Mouse (Mus musculus) bone marrow macrophage, adult 2 months (primary cell): ENCODE results near the gene Pak1.

Source experiments
- CTCF ChIP-seq: IDR thresholded peaks from 2 replicates; pipeline ENCODE4 v1.5.1; 2012; ENCODE audit warnings: low read depth, mild to moderate bottlenecking, low read length, moderate library complexity
- POLR2A ChIP-seq: IDR thresholded peaks from 2 replicates; pipeline ENCODE4 v1.6.1; 2012; ENCODE audit warnings: mild to moderate bottlenecking, low read depth, low read length, borderline replicate concordance

DNA sequence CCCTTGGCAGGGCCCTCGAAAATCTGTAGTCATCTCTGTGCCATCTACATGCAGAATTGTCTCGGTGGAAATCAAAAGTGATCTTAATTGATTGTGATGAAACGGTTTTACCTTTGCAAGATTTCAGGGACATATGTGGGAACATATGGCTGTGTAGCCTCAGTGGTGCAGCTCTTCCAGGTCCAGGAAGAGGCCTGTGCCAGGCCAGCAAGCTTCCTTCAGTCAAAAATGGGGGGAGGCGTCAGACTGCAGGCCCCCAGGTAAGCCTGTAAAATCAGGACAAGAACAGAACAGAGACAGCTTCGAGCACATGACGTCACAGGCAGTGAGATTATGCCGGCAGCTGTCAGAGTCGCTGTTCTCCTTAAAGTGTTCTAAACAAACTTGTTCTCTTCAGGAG, 20.5 kb upstream of the Pak1 start:
- no peak for TF ChIP-seq CTCF
- no peak for TF ChIP-seq POLR2A
